Mouse (Mus musculus) kidney, adult 2 months (tissue): Measurements from ENCODE around the gene Itga3. TPM values are rescaled to one million over a fixed set of nuclear protein-coding genes. Genes with fewer than 3 reads are reported as not detected.

Source experiments
- DNase-seq: peaks from one replicate; pipeline ENCODE4 v3.0.0; 2021
- H3K27ac ChIP-seq: fragments of 200-500 bp; 2 replicates; pipeline ENCODE4 v1.5.1; 2012; ENCODE audit warnings: low read depth, low read length, control low read depth, inconsistent platforms; ENCODE audit not compliant: insufficient read depth
- H3K27me3 ChIP-seq: fragments of 200-500 bp; replicated peaks from 2 replicates; pipeline ENCODE4 v1.6.1; 2012; ENCODE audit warnings: mild to moderate bottlenecking, moderate library complexity, low read length, inconsistent platforms; ENCODE audit not compliant: control insufficient read depth, insufficient read depth
- H3K36me3 ChIP-seq: fragments of 200-500 bp; 2 replicates; pipeline ENCODE4 v1.6.1; 2012; ENCODE audit warnings: mild to moderate bottlenecking, moderate library complexity, low read length, inconsistent platforms; ENCODE audit not compliant: control insufficient read depth, insufficient read depth
- H3K4me1 ChIP-seq: fragments of 200-500 bp; 2 replicates; pipeline ENCODE4 v1.6.1; 2011; ENCODE audit warnings: low read length; ENCODE audit not compliant: control insufficient read depth, insufficient read depth
- H3K4me3 ChIP-seq: fragments of 200-500 bp; 2 replicates; pipeline ENCODE4 v1.5.1; 2011; ENCODE audit warnings: mild to moderate bottlenecking, low read depth, low read length, control low read depth; ENCODE audit not compliant: insufficient read depth
- CTCF ChIP-seq: fragments of 200-500 bp; conservative IDR thresholded peaks from 2 replicates; pipeline ENCODE4 v1.5.1; 2011; ENCODE audit warnings: low read depth, mild to moderate bottlenecking, control low read depth, low read length, moderate library complexity, mixed read lengths; ENCODE audit not compliant: insufficient read depth, insufficient read length
- POLR2A ChIP-seq: fragments of 200-500 bp; IDR thresholded peaks from one replicate; pipeline ENCODE4 v1.6.1; 2011; ENCODE audit warnings: low read depth, low read length, control low read depth
- WGBS: fragments of 180-500 bp; shearing (Covaris S2); methylation state at CpG from one replicate; pipeline ENCODE4 v1.1.7; 2018; 5-methylcytosine and 5-hydroxymethylcytosine counted together
- polyA plus RNA-seq: library from polyadenylated mRNA; depleted of rRNA; stranded (reverse); fragments of >200 nt; gene quantifications from 2 replicates; pipeline ENCODE4 v1.2.3, GENCODE M21; 2012; rRNA removed

Gene Itga3
- polyA plus RNA-seq, 1 experiment, result 48.2 TPM

GRCm38 (mm10) chr11:94994947-94995772 is 81.4 kb downstream of the Itga3 start:
- Histone ChIP-seq H3K36me3 (no peaks in the 10 kb centered on the region), H3K27ac (no peak overlapping the region)

More at GRCm38 (mm10) chr11:94994947-94995772, 81.4 kb downstream of the Itga3 start:
- Histone ChIP-seq H3K27me3 (no peaks in the 10 kb centered on the region), H3K4me3 (peak overlapping the region; percentile 91; the same call in 1 of the 2 replicates), H3K4me1 (peaks cover 12% of the 10 kb centered on the region)
- TF ChIP-seq CTCF (no peak), POLR2A (no peak)
- 66% methylated on average over 11 of the region's 11 CpGs for WGBS
- no peak for DNase-seq

Other genes with a start within 250 kb of the Itga3 start
- gene Col1a1, start 140.6 kb downstream of the Itga3 start, polyA plus RNA-seq, result 25.3 and 29.6 TPM in 2 replicates
- gene Hils1, start 109.2 kb downstream of the Itga3 start, polyA plus RNA-seq, result 0.56 TPM in 1 of 2 replicates, not detected in the other
- 5.0 and 23.9 TPM in 2 replicates for gene Sgca, start 100.5 kb downstream of the Itga3 start, polyA plus RNA-seq
- gene Ppp1r9b, start 85.8 kb downstream of the Itga3 start, polyA plus RNA-seq, result 24.1 and 29.9 TPM in 2 replicates
- gene Samd14, start 66.9 kb downstream of the Itga3 start, polyA plus RNA-seq, result 3.2 and 3.7 TPM in 2 replicates
- 430 and 469 TPM in 2 replicates for gene Pdk2, start 35.4 kb downstream of the Itga3 start, polyA plus RNA-seq
- gene Dlx3, start 43.3 kb upstream of the Itga3 start, polyA plus RNA-seq, result 0.05 and 0.10 TPM in 2 replicates
- 0.07 TPM in 1 of 2 replicates, not detected in the other for gene Dlx4, start 69.5 kb upstream of the Itga3 start, polyA plus RNA-seq
- gene Tac4, start 184.7 kb upstream of the Itga3 start, polyA plus RNA-seq, result 0.09 TPM in 1 of 2 replicates, not detected in the other
- 27.3 and 30.0 TPM in 2 replicates for gene Kat7, start 233.4 kb upstream of the Itga3 start, polyA plus RNA-seq